In the genomic region with DNA sequence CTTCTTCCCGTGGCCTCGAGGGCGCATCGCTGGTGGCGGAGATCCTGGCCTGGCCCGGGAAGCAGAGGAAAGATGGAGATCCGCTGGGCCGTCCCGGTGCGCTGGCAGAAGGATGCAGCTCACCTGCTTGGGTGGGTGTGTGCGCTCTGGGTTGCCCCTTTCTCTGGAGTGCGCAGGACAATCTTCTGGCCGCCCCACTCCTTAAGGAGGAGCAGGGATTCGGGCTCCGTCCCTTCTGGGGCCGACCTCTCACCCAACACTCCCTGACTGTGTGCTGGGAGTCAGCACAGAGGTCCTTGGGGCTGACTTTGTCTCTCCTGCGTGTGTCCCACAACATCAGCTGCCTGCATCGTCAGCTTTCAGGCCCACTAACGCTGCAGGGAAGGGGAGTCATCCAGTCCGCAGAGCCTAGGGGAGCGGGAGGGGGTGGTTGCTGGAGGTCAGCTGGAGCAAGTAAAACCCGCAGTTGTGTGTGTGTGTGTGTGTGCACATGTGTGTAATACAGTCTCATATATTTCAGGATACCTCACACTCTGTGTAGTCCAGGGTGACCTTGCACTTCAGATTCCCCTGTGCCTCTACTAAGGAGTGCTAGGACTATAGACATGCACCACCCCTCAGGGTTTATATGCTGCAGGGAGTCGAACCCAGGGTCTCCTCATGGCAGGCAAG, we compare ENCODE assay signal across 8 mouse cellular contexts. TPM values are rescaled to one million over a fixed set of nuclear protein-coding genes. Genes with fewer than 3 reads are reported as not detected.
DNase-seq lines count a peak whose midpoint lies in the region; ATAC-seq and TF ChIP-seq lines count a peak whose summit lies in the region.

No protein-coding gene starts in this region.

- peaks cover 19% of the 10 kb centered on the region; the same call in 1 of the 2 replicates for H3K27me3 ChIP-seq in embryonic facial prominence, embryonic 15.5 days
- H3K27me3 ChIP-seq in limb, embryonic 11.5 days (ENCODE audit: control insufficient read depth, insufficient read depth, low read length), result peaks cover 2% of the 10 kb centered on the region; the same call in 1 of the 2 replicates
- no peaks in the 10 kb centered on the region; the same call in 1 of the 2 replicates for H3K27me3 ChIP-seq in neural tube, embryonic 14.5 days (ENCODE audit: control insufficient read depth, insufficient read depth, low read length)

- H3K4me1 ChIP-seq in lung, adult 2 months (ENCODE audit: control insufficient read depth, insufficient read depth, low read length), result peaks cover 7% of the 10 kb centered on the region; the same call in 1 of the 2 replicates
- peaks cover 20% of the 10 kb centered on the region for H3K4me1 ChIP-seq in embryonic facial prominence, embryonic 15.5 days
- no peaks in the 10 kb centered on the region for H3K4me1 ChIP-seq in limb, embryonic 11.5 days (ENCODE audit: control insufficient read depth, insufficient read depth, low read length)
- H3K4me1 ChIP-seq in neural tube, embryonic 14.5 days (ENCODE audit: control insufficient read depth, insufficient read depth, low read length), result 0 out of 2 replicates have a peak, but pooled peaks cover 5% of the 10 kb centered on the region

- TF ChIP-seq CTCF in lung, adult 2 months (IDR thresholded peaks at IDR 0.05; ENCODE audit: insufficient read depth, low read length), result no peak

- H3K4me2 ChIP-seq in embryonic facial prominence, embryonic 15.5 days (replicated peaks), result peak overlapping the region; percentile 87
- peak overlapping the region; percentile 62 for H3K4me2 ChIP-seq in limb, embryonic 11.5 days (ENCODE audit: low read depth, severe bottlenecking)
- H3K4me2 ChIP-seq in neural tube, embryonic 14.5 days (ENCODE audit: low read depth, low read length), result peak overlapping the region; percentile 87

- TF ChIP-seq POLR2A in lung, adult 2 months (IDR thresholded peaks at IDR 0.05; ENCODE audit: borderline replicate concordance, extremely low read depth, low read depth, low read length), result no peak

- DNase-seq in lung, adult 2 months, result no peak
- no peak for DNase-seq in lung, postnatal 4 days
- DNase-seq in limb, embryonic 11.5 days (ENCODE audit: low spot score), result peak; percentile 44
- DNase-seq in urinary bladder, postnatal 25 days (ENCODE audit: low spot score), result no peak
- DNase-seq in thymus, postnatal 4 days, result no peak
- DNase-seq in urinary bladder, adult 18-20 months (ENCODE audit: low spot score in 2 of 2), result no peak

- H3K27ac ChIP-seq in embryonic facial prominence, embryonic 15.5 days (replicated peaks), result no peak overlapping the region
- H3K27ac ChIP-seq in limb, embryonic 11.5 days (replicated peaks; ENCODE audit: low read depth, low read length), result no peak overlapping the region
- H3K27ac ChIP-seq in neural tube, embryonic 14.5 days (ENCODE audit: low read depth, low read length), result no peak overlapping the region

- H3K9me3 ChIP-seq in embryonic facial prominence, embryonic 15.5 days (replicated peaks), result no peaks in the 10 kb centered on the region
- no peaks in the 10 kb centered on the region for H3K9me3 ChIP-seq in limb, embryonic 11.5 days (ENCODE audit: control insufficient read depth, low read length)
- H3K9me3 ChIP-seq in neural tube, embryonic 14.5 days (ENCODE audit: control insufficient read depth, low read length), result no peaks in the 10 kb centered on the region

- H3K36me3 ChIP-seq in embryonic facial prominence, embryonic 15.5 days, result no peaks in the 10 kb centered on the region
- no peaks in the 10 kb centered on the region for H3K36me3 ChIP-seq in limb, embryonic 11.5 days (ENCODE audit: control insufficient read depth, insufficient read depth, low read length)
- H3K36me3 ChIP-seq in neural tube, embryonic 14.5 days (ENCODE audit: control insufficient read depth, insufficient read depth, low read length), result no peaks in the 10 kb centered on the region

- H3K4me3 ChIP-seq in lung, adult 2 months (replicated peaks; ENCODE audit: extremely low read depth, low read depth, low read length), result peak overlapping the region; percentile 70
- H3K4me3 ChIP-seq in embryonic facial prominence, embryonic 15.5 days (replicated peaks), result peak overlapping the region; percentile 56
- H3K4me3 ChIP-seq in limb, embryonic 11.5 days (ENCODE audit: low read depth, low read length), result peak overlapping the region; percentile 38
- peak overlapping the region; percentile 52 for H3K4me3 ChIP-seq in neural tube, embryonic 14.5 days (ENCODE audit: low read depth, low read length)

- H3K9ac ChIP-seq in embryonic facial prominence, embryonic 15.5 days, result peak overlapping the region; percentile 44; the same call in 1 of the 2 replicates
- H3K9ac ChIP-seq in limb, embryonic 11.5 days (ENCODE audit: low read length), result peak overlapping the region; percentile 0; the same call in 1 of the 2 replicates
- H3K9ac ChIP-seq in neural tube, embryonic 14.5 days (replicated peaks; ENCODE audit: low read depth, low read length), result peak overlapping the region; percentile 56

- 11% methylated on average over 23 of the region's 23 CpGs for WGBS in lung, adult 2 months
- WGBS in embryonic facial prominence, embryonic 15.5 days, result 3% methylated on average over 23 of the region's 23 CpGs
- 2% methylated on average over 20 of the region's 23 CpGs for WGBS in limb, embryonic 11.5 days
- WGBS in neural tube, embryonic 14.5 days, result under 1% methylated on average over 23 of the region's 23 CpGs

- 0 out of 2 replicates have a peak, but pooled peaks have one; percentile 9 for ATAC-seq in embryonic facial prominence, embryonic 15.5 days (ENCODE audit: insufficient number of reproducible peaks, low FRiP score, low TSS enrichment, low read depth)
- peak; percentile 69; the same call in 1 of the 2 replicates for ATAC-seq in limb, embryonic 11.5 days (ENCODE audit: insufficient number of reproducible peaks, low FRiP score, low TSS enrichment, low read depth)
- peak; percentile 65 for ATAC-seq in neural tube, embryonic 14.5 days (ENCODE audit: low read depth)

RNA-seq across cellular contexts. Expression of gene Itgb3, which starts 0.6 kb away (rescaled TPM):
- 9.3 and 16.2 TPM in 2 replicates for polyA plus RNA-seq in lung, adult 2 months (2012; rRNA removed)
- polyA plus RNA-seq in embryonic facial prominence, embryonic 15.5 days (2015; fragmentation: Nextera tagmentation; extraction: Ambion mirVana), result 5.2 TPM in 2 replicates
- 1.1 and 1.4 TPM in 2 replicates for polyA plus RNA-seq in limb, embryonic 11.5 days (2014; fragmentation: Nextera tagmentation; extraction: Ambion mirVana)
- 0.40 and 0.93 TPM in 2 replicates for polyA plus RNA-seq in neural tube, embryonic 14.5 days (2014; fragmentation: Nextera tagmentation; extraction: Ambion mirVana)

RNA-seq across cellular contexts. Expression of gene Myl4, which starts 57.9 kb away (rescaled TPM):
- 131 and 184 TPM in 2 replicates for polyA plus RNA-seq in lung, adult 2 months (2012; rRNA removed)
- 261 and 347 TPM in 2 replicates for polyA plus RNA-seq in embryonic facial prominence, embryonic 15.5 days (2015; fragmentation: Nextera tagmentation; extraction: Ambion mirVana)
- polyA plus RNA-seq in limb, embryonic 11.5 days (2014; fragmentation: Nextera tagmentation; extraction: Ambion mirVana), result 4.1 and 6.0 TPM in 2 replicates
- 4.1 and 6.0 TPM in 2 replicates for polyA plus RNA-seq in neural tube, embryonic 14.5 days (2014; fragmentation: Nextera tagmentation; extraction: Ambion mirVana)

RNA-seq across cellular contexts. Expression of gene Cdc27, which starts 58.0 kb away (rescaled TPM):
- 3.4 and 6.9 TPM in 2 replicates for polyA plus RNA-seq in lung, adult 2 months (2012; rRNA removed)
- 37.4 and 39.6 TPM in 2 replicates for polyA plus RNA-seq in embryonic facial prominence, embryonic 15.5 days (2015; fragmentation: Nextera tagmentation; extraction: Ambion mirVana)
- 57.6 and 64.2 TPM in 2 replicates for polyA plus RNA-seq in limb, embryonic 11.5 days (2014; fragmentation: Nextera tagmentation; extraction: Ambion mirVana)
- polyA plus RNA-seq in neural tube, embryonic 14.5 days (2014; fragmentation: Nextera tagmentation; extraction: Ambion mirVana), result 43.2 and 49.3 TPM in 2 replicates

Comparison
In these comparisons a context has a peak if more than half of its experiments do, and no peak if none do; other contexts are left out.
1. ATAC-seq: peak in every context shown above with its lines; median percentile 69 in limb, embryonic 11.5 days; 65 in neural tube, embryonic 14.5 days; 9 in embryonic facial prominence, embryonic 15.5 days.
2. H3K9ac ChIP-seq: peak in every context shown above with its lines; median percentile 56 in neural tube, embryonic 14.5 days; 44 in embryonic facial prominence, embryonic 15.5 days; 0 in limb, embryonic 11.5 days.
3. RNA of gene Myl4, which starts 57.9 kb away (polyA plus RNA-seq): 261 to 347 TPM in embryonic facial prominence, embryonic 15.5 days and 131 to 184 TPM in lung, adult 2 months; 4.1 to 6.0 TPM in limb, embryonic 11.5 days and 4.1 to 6.0 TPM in neural tube, embryonic 14.5 days; every median in the first group is over 10 times any median in the second.
4. Peak in every context shown above with its lines, with median percentiles within 50 percentile points of each other: H3K4me3 ChIP-seq and H3K4me2 ChIP-seq.